In genomic region chr3:115612859-115613258, GRCm38 (mm10) we compare ENCODE assay signal across 16 mouse cellular contexts.
"Had no signal": no experiment of that assay in that cellular context is flagged by ENCODE, and none has a peak within 500 bp of the region (broad histone marks: within the 10 kb centered on the region; RNA-seq: fewer than 3 reads in every experiment).

No protein-coding gene starts in this region.

- DNase-seq: lung, adult 2 months; lung, postnatal 14 days; lung, postnatal 36 days; right cerebral cortex, postnatal 14 days; thymus, adult 2 months; thymus, postnatal 25 days; thymus, postnatal 4 days had no signal

- ATAC-seq: lung, postnatal 0 days; midbrain, embryonic 15.5 days had no signal

- H3K4me3 ChIP-seq: lung, embryonic 15.5 days; megakaryocyte, embryonic 14.5 days; midbrain, embryonic 12.5 days; midbrain, embryonic 15.5 days; neural tube, embryonic 12.5 days; stomach, embryonic 15.5 days had no signal

- H3K4me2 ChIP-seq: lung, embryonic 15.5 days; midbrain, embryonic 12.5 days; midbrain, embryonic 15.5 days; neural tube, embryonic 12.5 days; stomach, embryonic 15.5 days had no signal

- H3K27me3 ChIP-seq: lung, embryonic 15.5 days; megakaryocyte, embryonic 14.5 days; midbrain, embryonic 12.5 days; midbrain, embryonic 15.5 days; neural tube, embryonic 12.5 days; stomach, embryonic 15.5 days had no signal

- H3K4me1 ChIP-seq: lung, embryonic 15.5 days; midbrain, embryonic 12.5 days; midbrain, embryonic 15.5 days; neural tube, embryonic 12.5 days; stomach, embryonic 15.5 days had no signal

- H3K9me3 ChIP-seq: lung, embryonic 15.5 days; megakaryocyte, embryonic 14.5 days; midbrain, embryonic 12.5 days; midbrain, embryonic 15.5 days; neural tube, embryonic 12.5 days; stomach, embryonic 15.5 days had no signal

- H3K27ac ChIP-seq: lung, embryonic 15.5 days; macrophage; midbrain, embryonic 12.5 days; midbrain, embryonic 15.5 days; neural tube, embryonic 12.5 days; stomach, embryonic 15.5 days; stomach, postnatal 0 days had no signal

- H3K36me3 ChIP-seq: lung, embryonic 15.5 days; midbrain, embryonic 12.5 days; midbrain, embryonic 15.5 days; neural tube, embryonic 12.5 days; stomach, embryonic 15.5 days had no signal

- H3K9ac ChIP-seq: lung, embryonic 15.5 days; midbrain, embryonic 12.5 days; midbrain, embryonic 15.5 days; neural tube, embryonic 12.5 days; stomach, embryonic 15.5 days had no signal
